25 mouse cellular contexts compared by ENCODE assay signal in genomic region chrX:94140080-94140479, GRCm38 (mm10). TPM values are rescaled to one million over a fixed set of nuclear protein-coding genes. Genes with fewer than 3 reads are reported as not detected.
A peak's percentile ranks its signal among the peaks of the same experiment; 100 is the strongest.
DNase-seq lines count a peak whose midpoint lies in the region; ATAC-seq lines count a peak whose summit lies in the region.
"Had no signal": no experiment of that assay in that cellular context is flagged by ENCODE, and none has a peak within 500 bp of the region (broad histone marks: within the 10 kb centered on the region; RNA-seq: fewer than 3 reads in every experiment).

No protein-coding gene starts in this region.

- peak; percentile 90 for ATAC-seq in granulocyte monocyte progenitor cell, adult 5-6 weeks (replicated peaks; ENCODE audit: poor library complexity, severe bottlenecking)
- peak; percentile 16; the same call in 1 of the 2 replicates for ATAC-seq in neutrophil, adult 5-6 weeks (ENCODE audit: extremely low read depth, insufficient number of reproducible peaks, low FRiP score, poor library complexity, severe bottlenecking)
- ATAC-seq in hindbrain, embryonic 16.5 days = no peak
- no peak for ATAC-seq in monocyte, adult 5-6 weeks (replicated peaks; ENCODE audit: insufficient number of reproducible peaks, low FRiP score, low TSS enrichment, poor library complexity, severe bottlenecking)
- ATAC-seq: activated CD4-positive, CD25-positive, alpha-beta regulatory T cell, adult 4 months; forebrain, embryonic 15.5 days had no signal

- peaks cover 23% of the 10 kb centered on the region for H3K27me3 ChIP-seq in hindbrain, embryonic 16.5 days (replicated peaks; ENCODE audit: control insufficient read depth, insufficient read depth, low read length)

- H3K27ac ChIP-seq in hindbrain, embryonic 16.5 days (ENCODE audit: low read depth, low read length) = no peak overlapping the region
- H3K27ac ChIP-seq: embryonic facial prominence, embryonic 10.5 days; embryonic facial prominence, embryonic 13.5 days; forebrain, embryonic 12.5 days; forebrain, embryonic 15.5 days; heart, adult 2 months; heart, embryonic 10.5 days; heart, embryonic 13.5 days; hindbrain, embryonic 14.5 days had no signal

- H3K4me1 ChIP-seq in hindbrain, embryonic 16.5 days (ENCODE audit: control insufficient read depth, insufficient read depth, low read depth, low read length) = no peaks in the 10 kb centered on the region
- H3K4me1 ChIP-seq: embryonic facial prominence, embryonic 10.5 days; embryonic facial prominence, embryonic 13.5 days; forebrain, embryonic 12.5 days; forebrain, embryonic 15.5 days; heart, embryonic 10.5 days; heart, embryonic 13.5 days had no signal

- no peak overlapping the region for H3K4me2 ChIP-seq in hindbrain, embryonic 16.5 days (ENCODE audit: low read length)
- H3K4me2 ChIP-seq: embryonic facial prominence, embryonic 13.5 days; forebrain, embryonic 12.5 days; forebrain, embryonic 15.5 days; heart, embryonic 13.5 days; hindbrain, embryonic 14.5 days had no signal

- DNase-seq in adrenal gland, adult (ENCODE audit: inconsistent age in 2 of 2, low spot score in 1 of 2) = peak; percentile 45 to 71
- DNase-seq in adrenal gland, postnatal 10 days = no peak
- DNase-seq: adrenal gland, postnatal 25 days; cerebellum, adult 11 months; cerebellum, adult 2 months; cerebellum, adult 9-11 months; cerebellum, postnatal 25 days; embryo, embryonic 11 days; gastrocnemius, postnatal 25 days; heart, adult 2 months; heart, postnatal 14 days; heart, postnatal 4 days had no signal

- 89% methylated on average over 1 of the region's 1 CpGs for WGBS in hindbrain, embryonic 16.5 days

- no peaks in the 10 kb centered on the region for H3K9me3 ChIP-seq in hindbrain, embryonic 16.5 days (ENCODE audit: control insufficient read depth, low read length)
- H3K9me3 ChIP-seq: embryonic facial prominence, embryonic 10.5 days; embryonic facial prominence, embryonic 13.5 days; forebrain, embryonic 12.5 days; forebrain, embryonic 15.5 days; heart, embryonic 10.5 days; heart, embryonic 13.5 days had no signal

- no peaks in the 10 kb centered on the region for H3K36me3 ChIP-seq in hindbrain, embryonic 16.5 days (ENCODE audit: control insufficient read depth, insufficient read depth, low read length)
- H3K36me3 ChIP-seq: embryonic facial prominence, embryonic 10.5 days; embryonic facial prominence, embryonic 13.5 days; forebrain, embryonic 12.5 days; forebrain, embryonic 15.5 days; heart, embryonic 10.5 days; heart, embryonic 13.5 days had no signal

- H3K9ac ChIP-seq in hindbrain, embryonic 16.5 days (ENCODE audit: low read depth, low read length) = no peak overlapping the region
- H3K9ac ChIP-seq: embryonic facial prominence, embryonic 13.5 days; forebrain, embryonic 12.5 days; forebrain, embryonic 15.5 days; heart, embryonic 13.5 days; hindbrain, embryonic 14.5 days had no signal

- no peak overlapping the region for H3K4me3 ChIP-seq in hindbrain, embryonic 16.5 days (ENCODE audit: low read length)
- H3K4me3 ChIP-seq: embryonic facial prominence, embryonic 10.5 days; embryonic facial prominence, embryonic 13.5 days; erythroblast, embryonic 14.5 days; forebrain, embryonic 12.5 days; forebrain, embryonic 15.5 days; heart, adult 2 months; heart, embryonic 10.5 days; heart, embryonic 13.5 days had no signal

RNA-seq across cellular contexts. Expression of gene Zfx, which starts 16.6 kb away (rescaled TPM):
- 10 to 100 TPM; 27.0 to 36.8 TPM for total RNA-seq in adrenal gland, postnatal 10 days (2021)
- 20.9 and 26.5 TPM in 2 replicates for total RNA-seq in granulocyte monocyte progenitor cell, adult 5-6 weeks (2014; fragmentation: Nextera tagmentation)
- 35.5 and 39.8 TPM in 2 replicates for total RNA-seq in granulocyte monocyte progenitor cell, adult 5-6 weeks (2017)
- total RNA-seq in neutrophil, adult 5-6 weeks (2017) = 40.6 and 44.2 TPM in 2 replicates
- 18.1 and 19.1 TPM in 2 replicates for polyA plus RNA-seq in hindbrain, embryonic 16.5 days (2015; fragmentation: Nextera tagmentation; extraction: Ambion mirVana)
- total RNA-seq in monocyte, adult 5-6 weeks (2017) = 43.6 to 50.7 TPM (median 46.5 TPM) in 3 replicates

Comparison
In these comparisons a context has a peak if more than half of its experiments do, and no peak if none do; other contexts are left out.
1. ATAC-seq: peak in granulocyte monocyte progenitor cell, adult 5-6 weeks (single experiment) and neutrophil, adult 5-6 weeks (single experiment); none in hindbrain, embryonic 16.5 days (single experiment) and monocyte, adult 5-6 weeks (single experiment).